Mouse (Mus musculus): ENCODE measurements at regions not wholly inside any gene's neighbourhood (a gene's known extent, or its start where the extent isn't known, plus 50 kb on each side); places are given as distances from the start of the nearest gene placed in this dataset.

GRCm38 (mm10) chr9:113134611-113135010, 573.4 kb downstream of the Pdcd6ip start:
- 96% methylated on average over 3 of the region's 3 CpGs for WGBS
- Histone ChIP-seq H3K4me1 (ENCODE audit: control insufficient read depth, insufficient read depth, low read length) (no peaks in the 10 kb centered on the region), H3K4me3 (replicated peaks; ENCODE audit: insufficient read depth, low read depth, low read length) (no peak overlapping the region), H3K27me3 (ENCODE audit: control insufficient read depth, insufficient read depth, low read length) (no peaks in the 10 kb centered on the region), H3K27ac (ENCODE audit: insufficient read depth, low read length) (no peak overlapping the region)
- DNase-seq: no peak
- TF ChIP-seq POLR2A (IDR thresholded peaks at IDR 0.05; ENCODE audit: borderline replicate concordance, insufficient read depth, low read length) (no peak), CTCF (IDR thresholded peaks at IDR 0.05; ENCODE audit: borderline replicate concordance, insufficient read depth, low read depth, low read length) (no peak)

GRCm38 (mm10) chr9:113123004-113123692, 584.9 kb downstream of the Pdcd6ip start:
- H3K27me3 ChIP-seq (ENCODE audit: control insufficient read depth, insufficient read depth, low read length): no peaks in the 10 kb centered on the region
- DNase-seq: no peak
- TF ChIP-seq CTCF (IDR thresholded peaks at IDR 0.05; ENCODE audit: borderline replicate concordance, insufficient read depth, low read depth, low read length): no peak
- TF ChIP-seq POLR2A (IDR thresholded peaks at IDR 0.05; ENCODE audit: borderline replicate concordance, insufficient read depth, low read length): no peak
- H3K27ac ChIP-seq (ENCODE audit: insufficient read depth, low read length): no peak overlapping the region
- no peak overlapping the region for H3K4me3 ChIP-seq (replicated peaks; ENCODE audit: insufficient read depth, low read depth, low read length)
- H3K4me1 ChIP-seq (ENCODE audit: control insufficient read depth, insufficient read depth, low read length): no peaks in the 10 kb centered on the region
- WGBS: 67% methylated on average over 7 of the region's 7 CpGs

DNA sequence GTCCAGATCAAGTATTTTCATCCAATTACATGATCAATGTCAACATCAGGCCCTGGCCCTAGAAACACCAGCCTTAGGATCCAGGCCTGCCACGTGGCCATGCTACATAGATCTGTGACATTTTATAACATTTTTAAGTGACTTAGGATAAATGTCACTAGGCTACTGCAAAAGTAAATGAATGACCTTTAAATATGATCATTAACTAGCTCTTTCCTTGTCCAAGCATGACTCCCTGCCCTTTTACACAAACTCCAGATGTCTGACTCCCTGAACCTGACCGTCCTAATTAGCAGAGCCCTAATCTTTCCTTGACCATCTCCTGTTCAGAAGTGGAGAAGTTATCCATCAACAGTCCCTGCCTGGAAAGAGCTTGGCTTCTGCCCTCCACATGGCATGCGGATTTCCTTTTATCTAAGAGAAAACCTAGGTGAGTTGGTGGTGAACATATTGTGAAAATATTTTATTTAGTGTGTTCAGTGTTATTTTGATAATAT, 585.8 kb downstream of the Pdcd6ip start:
- no peak for DNase-seq
- Histone ChIP-seq H3K4me1 (ENCODE audit: control insufficient read depth, insufficient read depth, low read length) (no peaks in the 10 kb centered on the region), H3K4me3 (replicated peaks; ENCODE audit: insufficient read depth, low read depth, low read length) (no peak overlapping the region), H3K27me3 (ENCODE audit: control insufficient read depth, insufficient read depth, low read length) (no peaks in the 10 kb centered on the region), H3K27ac (ENCODE audit: insufficient read depth, low read length) (no peak overlapping the region)
- 98% methylated on average over 3 of the region's 3 CpGs for WGBS
- TF ChIP-seq CTCF (IDR thresholded peaks at IDR 0.05; ENCODE audit: borderline replicate concordance, insufficient read depth, low read depth, low read length) (no peak), POLR2A (IDR thresholded peaks at IDR 0.05; ENCODE audit: borderline replicate concordance, insufficient read depth, low read length) (no peak)

GRCm38 (mm10) chr9:113120385-113120784, 587.7 kb downstream of the Pdcd6ip start:
- Histone ChIP-seq H3K27ac (ENCODE audit: insufficient read depth, low read length) (no peak overlapping the region), H3K4me1 (ENCODE audit: control insufficient read depth, insufficient read depth, low read length) (no peaks in the 10 kb centered on the region), H3K27me3 (ENCODE audit: control insufficient read depth, insufficient read depth, low read length) (no peaks in the 10 kb centered on the region), H3K4me3 (replicated peaks; ENCODE audit: insufficient read depth, low read depth, low read length) (no peak overlapping the region)
- no peak for DNase-seq
- no peak for TF ChIP-seq POLR2A (IDR thresholded peaks at IDR 0.05; ENCODE audit: borderline replicate concordance, insufficient read depth, low read length)
- no peak for TF ChIP-seq CTCF (IDR thresholded peaks at IDR 0.05; ENCODE audit: borderline replicate concordance, insufficient read depth, low read depth, low read length)

DNA sequence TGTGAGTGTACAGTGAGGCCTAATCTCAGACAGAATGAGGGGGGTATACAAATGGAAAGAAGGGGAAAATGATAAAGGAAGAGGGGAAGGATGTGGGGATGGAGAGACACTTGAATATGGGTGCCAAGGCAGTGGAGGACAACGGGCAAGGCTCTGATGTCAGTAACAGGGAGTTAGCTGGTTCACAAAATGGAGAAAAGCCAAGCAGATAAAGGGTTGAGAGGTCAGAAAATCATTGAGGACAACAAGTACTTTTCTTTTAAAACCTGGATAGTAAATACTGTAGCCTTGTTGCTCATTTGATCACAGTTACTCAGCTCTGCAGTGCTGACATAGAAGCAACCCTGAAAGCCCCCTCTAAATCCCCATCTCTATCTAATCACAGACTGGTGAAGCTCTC, 588.3 kb downstream of the Pdcd6ip start:
- TF ChIP-seq POLR2A (IDR thresholded peaks at IDR 0.05; ENCODE audit: borderline replicate concordance, insufficient read depth, low read length) (no peak), CTCF (IDR thresholded peaks at IDR 0.05; ENCODE audit: borderline replicate concordance, insufficient read depth, low read depth, low read length) (no peak)
- H3K4me1 ChIP-seq (ENCODE audit: control insufficient read depth, insufficient read depth, low read length): no peaks in the 10 kb centered on the region
- 92% methylated on average over 1 of the region's 1 CpGs for WGBS

GRCm38 (mm10) chr9:113115576-113115975, 592.5 kb downstream of the Pdcd6ip start:
- Histone ChIP-seq H3K27ac (ENCODE audit: insufficient read depth, low read length) (no peak overlapping the region), H3K4me3 (replicated peaks; ENCODE audit: insufficient read depth, low read depth, low read length) (no peak overlapping the region), H3K27me3 (ENCODE audit: control insufficient read depth, insufficient read depth, low read length) (no peaks in the 10 kb centered on the region), H3K4me1 (ENCODE audit: control insufficient read depth, insufficient read depth, low read length) (no peaks in the 10 kb centered on the region)
- TF ChIP-seq POLR2A (IDR thresholded peaks at IDR 0.05; ENCODE audit: borderline replicate concordance, insufficient read depth, low read length): no peak
- TF ChIP-seq CTCF (IDR thresholded peaks at IDR 0.05; ENCODE audit: borderline replicate concordance, insufficient read depth, low read depth, low read length): no peak
- no peak for DNase-seq
- 51% methylated on average over 5 of the region's 5 CpGs for WGBS

More for the DNA sequence above, 588.3 kb downstream of the Pdcd6ip start:
- H3K27ac ChIP-seq (ENCODE audit: insufficient read depth, low read length): no peak overlapping the region
- no peak overlapping the region for H3K4me3 ChIP-seq (replicated peaks; ENCODE audit: insufficient read depth, low read depth, low read length)
- H3K27me3 ChIP-seq (ENCODE audit: control insufficient read depth, insufficient read depth, low read length): no peaks in the 10 kb centered on the region
- no peak for DNase-seq

- H3K4me3 ChIP-seq (replicated peaks; ENCODE audit: insufficient read depth, low read depth, low read length): no peak overlapping the region
- no peaks in the 10 kb centered on the region for H3K4me1 ChIP-seq (ENCODE audit: control insufficient read depth, insufficient read depth, low read length)
- no peak for DNase-seq
- TF ChIP-seq POLR2A (IDR thresholded peaks at IDR 0.05; ENCODE audit: borderline replicate concordance, insufficient read depth, low read length) (no peak), CTCF (IDR thresholded peaks at IDR 0.05; ENCODE audit: borderline replicate concordance, insufficient read depth, low read depth, low read length) (no peak)
- H3K27me3 ChIP-seq (ENCODE audit: control insufficient read depth, insufficient read depth, low read length): no peaks in the 10 kb centered on the region
- H3K27ac ChIP-seq (ENCODE audit: insufficient read depth, low read length): no peak overlapping the region
Observed at GRCm38 (mm10) chr9:113112753-113113152, 595.3 kb downstream of the Pdcd6ip start.

- DNase-seq: peak; percentile 39 to 65
- no peaks in the 10 kb centered on the region for H3K27me3 ChIP-seq (ENCODE audit: control insufficient read depth, insufficient read depth, low read length)
- WGBS: 16% methylated on average over 1 of the region's 1 CpGs
- H3K4me3 ChIP-seq (replicated peaks; ENCODE audit: insufficient read depth, low read depth, low read length): no peak overlapping the region
- H3K27ac ChIP-seq (ENCODE audit: insufficient read depth, low read length): 0 out of 2 replicates have a peak overlapping the region, but pooled peaks have one; percentile 19
- TF ChIP-seq CTCF (IDR thresholded peaks at IDR 0.05; ENCODE audit: borderline replicate concordance, insufficient read depth, low read depth, low read length) (no peak), POLR2A (IDR thresholded peaks at IDR 0.05; ENCODE audit: borderline replicate concordance, insufficient read depth, low read length) (no peak)
- H3K4me1 ChIP-seq (ENCODE audit: control insufficient read depth, insufficient read depth, low read length): peaks cover 3% of the 10 kb centered on the region
Observed at GRCm38 (mm10) chr9:113101733-113102132, 606.3 kb downstream of the Pdcd6ip start.
